Mouse (Mus musculus) hindbrain, embryonic 14.5 days (tissue): ENCODE data around the gene Etv3. TPM values are rescaled to one million over a fixed set of nuclear protein-coding genes. Genes with fewer than 3 reads are reported as not detected.

Experiments
- ATAC-seq: fragments of 200-750 bp; cut with Nextera tagmentation; 2 replicates; pipeline ENCODE4 v1.8.0; 2017; ENCODE audit warnings: moderate number of reproducible peaks, mild to moderate bottlenecking, moderate TSS enrichment, moderate library complexity; ENCODE audit not compliant: low FRiP score
- DNase-seq: peaks from one replicate; pipeline ENCODE4 v3.0.0-alpha.2; 2015; ENCODE audit warnings: low spot score
- H3K27ac ChIP-seq: fragments of 300-500 bp; sonication (generic); 2 replicates; pipeline ENCODE4 v1.5.1; 2014; ENCODE audit warnings: mild to moderate bottlenecking, moderate library complexity
- H3K27me3 ChIP-seq: fragments of 300-500 bp; sonication (generic); 2 replicates; pipeline ENCODE4 v1.6.1; 2014; ENCODE audit warnings: mild to moderate bottlenecking, low read length, mixed read lengths; ENCODE audit not compliant: control insufficient read depth, insufficient read depth
- H3K36me3 ChIP-seq: fragments of 300-500 bp; sonication (generic); replicated peaks from 2 replicates; pipeline ENCODE4 v1.6.1; 2014; ENCODE audit not compliant: control insufficient read depth, insufficient read depth
- H3K4me1 ChIP-seq: fragments of 300-500 bp; sonication (generic); replicated peaks from 2 replicates; pipeline ENCODE4 v1.6.1; 2014; ENCODE audit warnings: antibody characterized with exemption, low read length, mixed read lengths; ENCODE audit not compliant: control insufficient read depth, insufficient read depth
- H3K4me2 ChIP-seq: fragments of 300-500 bp; sonication (generic); replicated peaks from 2 replicates; pipeline ENCODE4 v1.6.1; 2014; ENCODE audit warnings: mild to moderate bottlenecking, moderate library complexity
- H3K4me3 ChIP-seq: fragments of 300-500 bp; sonication (generic); replicated peaks from 2 replicates; pipeline ENCODE4 v1.5.1; 2014; ENCODE audit warnings: mild to moderate bottlenecking, low read length
- H3K9ac ChIP-seq: fragments of 300-500 bp; sonication (generic); 2 replicates; pipeline ENCODE4 v1.6.1; 2014
- H3K9me3 ChIP-seq: fragments of 300-500 bp; sonication (generic); 2 replicates; pipeline ENCODE4 v1.6.1; 2016; ENCODE audit warnings: low read length; ENCODE audit not compliant: control insufficient read depth
- WGBS: fragments of 180-500 bp; shearing (Covaris S2); extraction: QIAGEN DNeasy Blood & Tissue Kit; methylation state at CpG from one replicate; pipeline ENCODE4 v1.1.7; 2014; 5-methylcytosine and 5-hydroxymethylcytosine counted together
- polyA plus RNA-seq: library from polyadenylated mRNA; unstranded; fragments of >200 nt; fragmentation: Nextera tagmentation; extraction: Ambion mirVana; gene quantifications from 2 replicates; pipeline ENCODE4 v1.2.1, GENCODE M21; 2014

The Etv3 gene
- polyA plus RNA-seq, 1 experiment from 2014 or later = 7.1 TPM

GRCm38 (mm10) chr3:87511971-87512765 lies 13.0 kb upstream of the Etv3 start:
- ATAC-seq = no peak
- H3K36me3 ChIP-seq = no peaks in the 10 kb centered on the region
- H3K4me2 ChIP-seq = no peak overlapping the region
- H3K27me3 ChIP-seq = no peaks in the 10 kb centered on the region
- no peaks in the 10 kb centered on the region for H3K4me1 ChIP-seq
- H3K9me3 ChIP-seq = no peaks in the 10 kb centered on the region
- H3K27ac ChIP-seq = no peak overlapping the region
- 55% methylated on average over 16 of the region's 16 CpGs for WGBS
- DNase-seq = no peak
- H3K9ac ChIP-seq = no peak overlapping the region
- no peak overlapping the region for H3K4me3 ChIP-seq

DNA sequence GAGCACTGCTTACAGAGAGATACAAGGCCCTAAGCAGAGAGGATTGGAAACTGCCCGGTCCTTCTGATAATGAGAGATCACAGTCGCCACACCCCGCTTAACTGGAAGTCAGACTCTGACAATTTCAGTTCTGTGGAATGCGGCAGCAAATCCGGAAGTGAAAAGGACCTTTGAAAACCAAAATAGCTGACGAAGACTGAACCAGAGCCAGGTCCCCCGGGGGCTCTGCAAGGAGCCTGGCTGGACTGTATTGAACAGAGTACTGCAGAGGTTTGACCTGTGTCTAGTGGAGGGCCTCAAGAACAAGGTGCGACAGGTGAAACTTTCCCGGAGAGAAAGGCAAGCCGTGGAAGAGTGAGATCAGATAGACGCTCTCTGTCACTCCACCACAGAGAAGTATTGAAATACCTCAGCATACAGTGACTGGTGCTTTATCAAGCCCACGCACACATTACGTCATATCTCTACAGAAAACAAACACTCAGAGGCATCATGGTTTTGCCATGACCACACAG lies 9.6 kb upstream of the Etv3 start:
- Histone ChIP-seq H3K4me2 (no peak overlapping the region), H3K36me3 (no peaks in the 10 kb centered on the region), H3K4me1 (no peaks in the 10 kb centered on the region), H3K4me3 (no peak overlapping the region), H3K27ac (no peak overlapping the region), H3K27me3 (no peaks in the 10 kb centered on the region), H3K9me3 (no peaks in the 10 kb centered on the region), H3K9ac (no peak overlapping the region)
- ATAC-seq (no peak), DNase-seq (no peak)
- WGBS = 63% methylated on average over 13 of the region's 13 CpGs

DNA sequence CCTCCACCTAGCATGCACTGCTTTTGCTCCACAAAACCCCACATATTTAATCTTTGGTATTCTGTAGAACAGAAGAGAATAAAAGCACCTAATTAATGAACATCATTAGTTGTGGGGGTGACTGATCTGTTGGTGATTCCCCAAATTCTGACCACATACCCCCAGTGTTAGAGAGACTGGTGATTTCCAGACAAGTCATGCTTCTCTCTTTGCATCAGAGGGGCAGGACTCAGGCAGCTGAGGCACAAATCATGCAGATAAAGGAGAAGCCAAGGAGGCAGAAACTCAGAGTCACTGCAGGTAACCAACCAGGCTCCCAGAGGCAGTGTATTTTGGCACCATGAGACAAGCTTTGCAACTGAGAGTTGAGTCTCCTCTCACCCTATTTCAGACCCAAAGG lies 6.8 kb upstream of the Etv3 start:
- Histone ChIP-seq H3K27ac (no peak overlapping the region), H3K36me3 (no peaks in the 10 kb centered on the region), H3K9me3 (no peaks in the 10 kb centered on the region), H3K4me1 (no peaks in the 10 kb centered on the region), H3K4me3 (no peak overlapping the region), H3K9ac (no peak overlapping the region), H3K27me3 (no peaks in the 10 kb centered on the region), H3K4me2 (no peak overlapping the region)
- ATAC-seq = no peak
- DNase-seq = no peak

DNA sequence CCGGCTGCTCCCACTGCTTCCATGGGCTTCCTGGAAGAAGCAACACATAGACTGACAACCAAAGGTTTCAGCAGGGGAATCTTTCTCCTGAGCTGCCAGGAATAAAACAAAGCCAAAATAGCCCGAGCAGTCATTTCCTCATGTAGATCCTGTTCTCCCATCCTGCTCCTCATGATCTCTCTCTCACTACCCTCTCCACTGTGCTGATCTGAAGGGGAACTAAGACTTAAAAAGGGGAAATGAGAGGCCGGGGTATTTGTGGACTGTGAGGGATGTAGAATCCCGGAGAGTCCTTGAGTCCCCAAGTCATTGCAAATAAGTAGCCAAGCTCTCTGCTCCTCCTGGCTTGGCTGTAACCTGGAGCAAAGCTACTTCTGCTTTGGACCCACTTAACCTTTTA lies 4.1 kb upstream of the Etv3 start:
- Histone ChIP-seq H3K9me3 (no peaks in the 10 kb centered on the region), H3K27ac (no peak overlapping the region)
- 81% methylated on average over 4 of the region's 4 CpGs for WGBS

GRCm38 (mm10) chr3:87521833-87522232 lies 3.4 kb upstream of the Etv3 start:
- H3K4me1 ChIP-seq = peaks cover 14% of the 10 kb centered on the region
- no peak overlapping the region for H3K9ac ChIP-seq
- H3K9me3 ChIP-seq = no peaks in the 10 kb centered on the region
- 69% methylated on average over 1 of the region's 1 CpGs for WGBS
- H3K27ac ChIP-seq = no peak overlapping the region
- no peaks in the 10 kb centered on the region for H3K27me3 ChIP-seq
- no peaks in the 10 kb centered on the region for H3K36me3 ChIP-seq
- no peak overlapping the region for H3K4me3 ChIP-seq
- ATAC-seq (no peak), DNase-seq (no peak)
- no peak overlapping the region for H3K4me2 ChIP-seq

More for the DNA sequence above, 4.1 kb upstream of the Etv3 start:
- Histone ChIP-seq H3K4me3 (no peak overlapping the region), H3K27me3 (no peaks in the 10 kb centered on the region), H3K4me2 (no peak overlapping the region), H3K36me3 (no peaks in the 10 kb centered on the region), H3K4me1 (peaks cover 7% of the 10 kb centered on the region), H3K9ac (no peak overlapping the region)
- no peak for ATAC-seq
- no peak for DNase-seq

- Histone ChIP-seq H3K27me3 (no peaks in the 10 kb centered on the region), H3K36me3 (peaks cover 15% of the 10 kb centered on the region), H3K4me3 (no peak overlapping the region), H3K27ac (no peak overlapping the region), H3K9me3 (no peaks in the 10 kb centered on the region), H3K9ac (no peak overlapping the region), H3K4me1 (peaks cover 17% of the 10 kb centered on the region), H3K4me2 (no peak overlapping the region)
- DNase-seq (no peak), ATAC-seq (no peak)
- WGBS = 95% methylated on average over 9 of the region's 9 CpGs
These were observed 1.5 kb upstream of the Etv3 start for GRCm38 (mm10) chr3:87523701-87524100.

- peak overlapping the region; percentile 100 for H3K9ac ChIP-seq
- peak; percentile 32 for ATAC-seq
- H3K4me3 ChIP-seq = peak overlapping the region; percentile 99
- DNase-seq = no peak
- H3K36me3 ChIP-seq = peaks cover 38% of the 10 kb centered on the region
- H3K4me1 ChIP-seq = peaks cover 17% of the 10 kb centered on the region
- peak overlapping the region; percentile 91 for H3K27ac ChIP-seq
- peak overlapping the region; percentile 73 for H3K4me2 ChIP-seq
- no peaks in the 10 kb centered on the region for H3K9me3 ChIP-seq
- H3K27me3 ChIP-seq = no peaks in the 10 kb centered on the region
- 8% methylated on average over 27 of the region's 27 CpGs for WGBS
These were observed 797 bp downstream of the Etv3 start for GRCm38 (mm10) chr3:87525837-87526570.

- Histone ChIP-seq H3K9me3 (no peaks in the 10 kb centered on the region), H3K4me2 (no peak overlapping the region), H3K4me3 (no peak overlapping the region), H3K9ac (no peak overlapping the region), H3K27ac (no peak overlapping the region), H3K36me3 (peaks cover 49% of the 10 kb centered on the region), H3K4me1 (peaks cover 17% of the 10 kb centered on the region), H3K27me3 (no peaks in the 10 kb centered on the region)
- ATAC-seq = no peak
- 93% methylated on average over 12 of the region's 12 CpGs for WGBS
- no peak for DNase-seq
These were observed 1.9 kb downstream of the Etv3 start for GRCm38 (mm10) chr3:87527139-87527538.

DNA sequence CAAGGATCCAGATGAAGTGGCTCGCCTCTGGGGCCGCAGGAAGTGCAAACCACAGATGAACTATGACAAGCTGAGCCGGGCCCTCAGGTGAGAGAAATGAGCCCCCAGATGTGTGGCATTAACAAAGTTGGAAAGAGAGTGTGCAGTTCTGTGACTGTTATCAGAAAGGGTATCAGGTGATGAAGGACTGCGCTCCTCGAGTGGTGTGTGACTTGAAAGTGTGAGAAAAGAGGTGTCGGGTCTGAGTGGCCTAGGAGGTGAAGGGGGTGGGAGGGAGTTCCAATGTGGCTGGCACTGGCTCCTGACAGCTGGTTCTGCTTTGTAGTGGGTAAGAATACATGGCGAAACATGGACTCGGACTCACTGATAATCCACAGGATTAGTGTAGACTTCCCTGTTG lies 2.8 kb downstream of the Etv3 start:
- H3K4me3 ChIP-seq = no peak overlapping the region
- no peak overlapping the region for H3K4me2 ChIP-seq
- no peak overlapping the region for H3K9ac ChIP-seq
- DNase-seq (no peak), ATAC-seq (no peak)
- no peaks in the 10 kb centered on the region for H3K9me3 ChIP-seq
- H3K27ac ChIP-seq = no peak overlapping the region
- 96% methylated on average over 8 of the region's 8 CpGs for WGBS
- peaks cover 17% of the 10 kb centered on the region for H3K4me1 ChIP-seq
- peaks cover 58% of the 10 kb centered on the region for H3K36me3 ChIP-seq
- H3K27me3 ChIP-seq = no peaks in the 10 kb centered on the region
